Comparison of ENCODE assay signal across 18 mouse cellular contexts in the genomic region with DNA sequence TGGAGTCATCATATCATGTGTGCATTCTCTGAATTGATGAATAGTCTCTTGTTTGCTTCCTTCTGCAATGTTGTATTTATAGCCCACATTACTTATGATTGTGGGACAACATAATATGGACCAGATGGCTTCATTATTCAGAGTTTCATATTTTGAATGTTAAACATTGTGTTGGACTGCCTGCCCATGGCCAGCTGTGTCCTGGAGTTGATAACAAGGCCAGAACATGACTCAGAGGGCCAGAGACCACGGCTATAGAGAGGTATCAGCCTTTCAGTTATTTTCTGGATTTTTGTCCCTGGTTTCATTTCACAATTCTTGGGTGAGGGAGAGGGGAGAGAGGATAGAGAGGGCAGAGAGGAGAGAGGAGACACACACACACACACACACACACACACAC.
"Had no signal": no experiment of that assay in that cellular context is flagged by ENCODE, and none has a peak within 500 bp of the region (broad histone marks: within the 10 kb centered on the region; RNA-seq: fewer than 3 reads in every experiment).

No protein-coding gene starts in this region.

- H3K9me3 ChIP-seq: midbrain, embryonic 12.5 days; neural tube, embryonic 13.5 days; stomach, embryonic 15.5 days had no signal

- H3K27ac ChIP-seq: left cerebral cortex, adult 2 months; liver, embryonic 14.5 days; macrophage; midbrain, embryonic 12.5 days; neural tube, embryonic 13.5 days; stomach, embryonic 15.5 days had no signal

- ATAC-seq: liver, postnatal 0 days; lung, postnatal 0 days; midbrain, embryonic 16.5 days had no signal

- H3K4me3 ChIP-seq: left cerebral cortex, adult 2 months; midbrain, embryonic 12.5 days; myocyte; neural tube, embryonic 13.5 days; stomach, embryonic 15.5 days had no signal

- H3K9ac ChIP-seq: liver, embryonic 14.5 days; liver, postnatal 0 days; lung, embryonic 14.5 days; midbrain, embryonic 12.5 days; neural tube, embryonic 13.5 days; stomach, embryonic 15.5 days had no signal

- H3K27me3 ChIP-seq: neural tube, embryonic 13.5 days; stomach, embryonic 15.5 days had no signal

- DNase-seq: kidney, adult 9 months; kidney, postnatal 25 days; layer of hippocampus, postnatal 36 days; liver, postnatal 0 days; lung, embryonic 14.5 days; retina, postnatal 1 day; right cerebral cortex, postnatal 25 days; spleen, adult 18-20 months; thymus, postnatal 25 days had no signal

- H3K4me2 ChIP-seq: lung, embryonic 14.5 days; midbrain, embryonic 12.5 days; neural tube, embryonic 13.5 days; stomach, embryonic 15.5 days had no signal

- H3K36me3 ChIP-seq: midbrain, embryonic 12.5 days; neural tube, embryonic 13.5 days; stomach, embryonic 15.5 days had no signal

- H3K4me1 ChIP-seq: midbrain, embryonic 12.5 days; neural tube, embryonic 13.5 days; stomach, embryonic 15.5 days had no signal
